Mouse (Mus musculus): ENCODE results near the gene Msl1. TPM values are rescaled to one million over a fixed set of nuclear protein-coding genes. Genes with fewer than 3 reads are reported as not detected.

Gene Msl1
- total RNA-seq, 2 experiments from 2014 or later: 94.2 to 106 TPM

DNA sequence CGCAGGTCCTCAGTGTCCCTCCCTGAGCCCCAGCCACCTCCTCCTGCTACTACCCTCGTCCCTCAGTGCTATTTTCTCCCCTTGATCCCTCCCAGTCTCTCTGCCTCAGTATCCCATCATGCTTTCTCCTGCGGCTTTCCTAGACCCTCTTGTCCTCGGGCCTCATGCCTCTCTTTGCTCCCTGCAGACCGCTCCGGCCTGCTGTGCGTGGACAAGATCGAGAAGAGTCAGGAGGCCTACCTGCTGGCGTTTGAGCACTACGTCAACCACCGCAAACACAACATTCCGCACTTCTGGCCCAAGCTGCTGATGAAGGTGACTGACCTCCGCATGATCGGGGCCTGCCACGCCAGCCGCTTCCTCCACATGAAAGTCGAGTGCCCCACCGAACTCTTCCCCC, 31.2 kb upstream of the Msl1 start:
- no peak for DNase-seq

GRCm38 (mm10) chr11:98764746-98765145, 30.6 kb upstream of the Msl1 start:
- DNase-seq: no peak

DNA sequence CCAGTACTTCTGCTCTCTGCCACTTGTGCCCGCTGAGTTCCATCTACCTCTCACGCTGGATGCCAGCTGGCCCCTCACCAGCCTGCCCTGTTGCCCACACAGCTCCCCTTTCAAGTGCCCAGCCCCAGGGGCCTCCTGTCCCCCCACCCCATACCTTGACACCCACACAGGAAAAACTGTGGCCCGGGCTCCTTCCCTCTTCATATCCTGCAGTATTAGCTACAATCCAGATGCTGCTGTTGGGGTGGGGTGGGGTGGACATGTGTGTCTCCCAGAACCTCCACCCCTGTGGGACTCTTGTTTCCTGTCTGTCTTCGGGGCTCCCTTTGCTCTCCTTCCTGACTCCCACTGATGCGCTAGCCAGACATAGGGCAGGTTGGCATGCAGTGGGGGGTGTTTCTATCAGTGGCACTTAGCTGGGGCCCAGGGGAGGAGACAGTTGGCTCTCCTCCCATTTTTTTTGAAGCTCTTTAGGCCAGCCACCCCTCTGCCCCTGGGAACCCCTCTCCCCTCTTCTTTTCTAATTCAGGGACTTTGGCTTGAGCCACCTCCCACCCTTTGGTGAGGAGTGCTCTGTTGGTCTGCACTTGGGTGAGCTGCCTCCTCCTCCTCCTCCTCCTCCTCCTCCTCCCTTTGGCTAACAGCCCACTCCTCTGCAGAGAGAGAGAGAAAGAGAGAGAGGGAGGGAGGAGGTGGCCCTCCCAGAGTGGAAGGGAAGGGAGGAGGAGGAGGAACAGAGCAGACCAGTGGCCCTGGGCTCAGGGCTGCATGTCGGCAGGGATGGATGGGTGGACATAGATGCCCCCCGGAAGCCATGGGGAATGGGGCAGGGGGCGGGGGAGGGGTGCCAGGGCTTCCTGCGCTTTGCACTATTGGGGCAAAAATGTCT, 29.7 kb upstream of the Msl1 start:
- DNase-seq: no peak

DNA sequence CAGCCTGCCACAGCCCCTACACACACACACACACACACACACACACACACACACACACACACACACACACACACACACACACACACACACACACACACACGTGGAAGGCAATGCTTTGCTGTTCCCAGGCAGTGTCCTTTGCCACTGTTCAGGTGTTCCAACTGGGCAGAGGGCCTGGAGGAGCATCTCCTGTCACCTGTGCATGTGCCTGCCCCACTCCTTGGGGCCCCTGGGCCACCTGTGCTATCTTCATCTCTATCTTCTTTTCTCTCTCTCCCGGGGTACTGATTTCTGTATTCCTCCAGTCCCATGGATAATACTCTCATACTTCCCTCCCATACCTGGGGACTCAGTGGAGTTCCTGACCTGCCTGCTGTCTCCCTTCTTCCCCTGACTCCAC, 29.0 kb upstream of the Msl1 start:
- no peak for DNase-seq

GRCm38 (mm10) chr11:98766816-98767215, 28.5 kb upstream of the Msl1 start:
- peak in 1 of 2 experiments; percentile 22 for DNase-seq

DNA sequence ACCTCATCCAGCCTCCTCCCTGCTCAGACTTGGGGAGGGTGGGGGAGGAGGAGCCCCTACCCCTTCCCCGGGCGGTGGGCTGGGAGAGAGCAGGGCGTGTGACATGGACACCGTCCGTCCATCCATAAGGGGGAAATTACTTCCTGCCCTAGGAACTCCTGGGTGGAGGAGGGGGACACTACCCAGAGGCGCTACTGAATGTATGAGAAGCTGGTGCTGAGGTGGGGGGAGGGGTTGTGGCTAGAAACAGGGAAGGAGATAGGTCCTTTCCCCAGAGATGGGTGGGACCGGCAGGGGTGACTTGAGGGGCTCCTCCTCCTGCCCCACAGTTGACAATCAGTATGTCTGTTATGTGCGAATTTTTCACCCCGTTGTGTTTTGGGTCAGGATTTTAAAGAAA, 28.0 kb upstream of the Msl1 start:
- peak; percentile 62 for DNase-seq

DNA sequence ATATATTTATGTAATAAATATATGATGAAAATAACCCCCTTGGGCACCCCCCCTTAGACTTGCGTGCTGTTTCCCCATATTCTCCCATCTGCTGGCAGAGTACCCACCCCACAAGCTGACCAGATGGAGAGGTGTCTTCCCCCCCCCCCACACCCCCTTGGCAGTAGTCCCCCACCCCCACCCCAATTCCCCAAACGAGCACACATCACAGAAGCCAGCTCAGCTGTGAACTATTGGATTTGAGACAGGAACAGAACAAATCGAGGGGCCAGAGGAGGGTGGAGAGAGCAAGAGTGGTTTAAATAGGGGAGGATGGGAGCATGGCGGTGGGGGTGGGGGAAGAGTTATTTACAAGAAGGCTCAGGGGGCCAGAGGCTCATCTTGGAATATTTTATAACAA, 27.6 kb upstream of the Msl1 start:
- DNase-seq: no peak

GRCm38 (mm10) chr11:98768127-98769006, 26.9 kb upstream of the Msl1 start:
- peak in 1 of 2 experiments; percentile 47 for DNase-seq

- DNase-seq: no peak
Measured at GRCm38 (mm10) chr11:98769007-98769954, 26.0 kb upstream of the Msl1 start.

DNA sequence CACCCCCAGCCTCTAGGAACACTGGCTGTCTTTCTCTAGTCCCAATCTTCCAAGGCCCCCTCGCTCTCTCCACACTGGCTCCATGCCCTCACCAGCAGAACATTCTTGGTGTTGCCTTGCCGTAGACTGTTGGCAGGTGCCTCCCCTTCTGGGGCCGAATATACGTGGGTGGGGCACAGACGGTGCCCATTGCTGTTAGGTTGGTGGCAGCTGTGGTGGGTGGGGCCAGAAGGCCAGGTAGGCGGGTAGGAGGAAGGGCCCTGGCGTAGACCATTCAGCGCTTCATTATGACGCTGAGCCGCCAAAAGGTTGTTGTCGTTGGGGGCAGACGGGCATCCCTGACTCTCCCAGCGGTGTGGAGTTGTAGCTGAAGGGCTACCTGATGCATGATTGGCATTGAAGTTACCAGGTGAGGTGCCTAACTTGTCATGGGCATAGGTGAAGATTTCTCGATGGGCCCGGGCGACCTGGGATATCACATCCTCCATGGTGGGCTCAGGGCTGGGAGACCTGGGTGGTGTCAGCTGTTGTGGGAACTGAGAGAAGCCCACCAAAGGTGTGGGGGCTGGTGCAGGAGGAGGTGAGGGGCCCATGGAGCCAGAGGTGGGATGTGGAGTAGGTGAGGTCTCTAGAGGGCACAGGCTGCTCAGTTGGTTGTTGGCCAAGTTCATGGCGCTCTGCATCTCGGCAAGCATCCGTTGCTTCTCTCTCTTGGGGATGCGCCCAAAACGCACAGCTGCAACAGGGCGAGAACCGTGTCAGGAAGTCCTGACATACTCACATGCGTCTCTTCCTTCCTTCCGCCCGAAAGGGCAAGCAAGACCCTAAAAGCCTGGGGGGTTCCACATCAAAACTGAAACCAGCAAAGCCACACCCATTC, 25.0 kb upstream of the Msl1 start:
- DNase-seq: no peak

DNA sequence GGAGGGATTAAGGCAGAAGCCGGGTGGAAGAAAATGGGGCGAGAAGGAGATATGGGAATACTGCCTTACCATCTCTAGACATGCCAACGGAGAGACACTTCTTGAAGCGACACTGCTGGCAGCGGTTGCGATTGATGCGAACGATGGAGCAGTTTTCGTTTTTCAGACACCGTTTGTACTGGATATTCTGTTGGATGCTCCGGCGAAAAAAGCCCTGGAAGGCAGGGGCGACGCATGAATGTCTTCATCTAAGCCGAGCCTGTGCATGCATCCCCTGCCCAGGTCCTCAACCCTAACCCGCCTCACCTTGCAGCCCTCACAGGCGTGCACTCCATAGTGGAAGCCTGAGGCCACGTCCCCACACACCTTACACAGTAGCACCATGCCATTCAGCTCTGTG, 24.2 kb upstream of the Msl1 start:
- no peak for DNase-seq

GRCm38 (mm10) chr11:98771844-98772525, 23.3 kb upstream of the Msl1 start:
- DNase-seq: peak in 1 of 2 experiments; percentile 49

GRCm38 (mm10) chr11:98772667-98773171, 22.6 kb upstream of the Msl1 start:
- peak; percentile 84 to 88 for DNase-seq

DNA sequence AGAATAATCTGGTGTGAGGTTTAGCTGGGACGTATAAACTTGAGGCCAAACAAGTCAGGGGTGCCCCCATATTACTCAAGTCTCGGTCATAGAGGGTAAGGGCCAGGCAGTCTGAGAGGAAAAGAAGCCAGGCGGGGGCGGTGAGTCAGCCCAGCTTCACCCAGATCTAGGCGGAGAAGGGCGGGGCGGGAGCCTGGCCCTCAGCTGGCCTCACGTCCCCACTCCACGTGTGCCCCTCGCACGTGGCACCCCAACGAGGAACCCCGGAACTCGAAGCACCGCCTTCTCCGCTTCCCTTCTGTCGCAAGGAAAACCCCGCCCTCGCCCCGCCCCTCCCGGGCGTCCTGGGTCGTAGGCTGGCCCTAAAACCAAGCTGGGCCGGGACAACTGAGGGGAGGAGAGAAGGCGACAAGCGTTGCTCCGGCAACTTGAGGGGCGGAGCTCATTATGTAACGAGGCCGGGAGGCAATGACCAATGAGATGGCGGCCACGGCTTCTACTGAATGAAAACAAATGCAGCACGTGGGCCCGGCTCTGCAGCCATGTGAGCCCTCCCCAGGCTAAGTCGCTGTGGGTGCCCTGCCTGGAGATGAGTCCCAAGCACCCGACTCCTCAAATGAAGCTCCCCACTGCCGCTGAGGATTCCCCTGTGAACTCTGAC, 21.6 kb upstream of the Msl1 start:
- DNase-seq: peak; percentile 100

- no peak for DNase-seq
Measured at GRCm38 (mm10) chr11:98774582-98775347, 20.6 kb upstream of the Msl1 start, which contains the start of gene Nr1d1. Gene Nr1d1, minus strand, starts transcription at chr11:98775333.

DNA sequence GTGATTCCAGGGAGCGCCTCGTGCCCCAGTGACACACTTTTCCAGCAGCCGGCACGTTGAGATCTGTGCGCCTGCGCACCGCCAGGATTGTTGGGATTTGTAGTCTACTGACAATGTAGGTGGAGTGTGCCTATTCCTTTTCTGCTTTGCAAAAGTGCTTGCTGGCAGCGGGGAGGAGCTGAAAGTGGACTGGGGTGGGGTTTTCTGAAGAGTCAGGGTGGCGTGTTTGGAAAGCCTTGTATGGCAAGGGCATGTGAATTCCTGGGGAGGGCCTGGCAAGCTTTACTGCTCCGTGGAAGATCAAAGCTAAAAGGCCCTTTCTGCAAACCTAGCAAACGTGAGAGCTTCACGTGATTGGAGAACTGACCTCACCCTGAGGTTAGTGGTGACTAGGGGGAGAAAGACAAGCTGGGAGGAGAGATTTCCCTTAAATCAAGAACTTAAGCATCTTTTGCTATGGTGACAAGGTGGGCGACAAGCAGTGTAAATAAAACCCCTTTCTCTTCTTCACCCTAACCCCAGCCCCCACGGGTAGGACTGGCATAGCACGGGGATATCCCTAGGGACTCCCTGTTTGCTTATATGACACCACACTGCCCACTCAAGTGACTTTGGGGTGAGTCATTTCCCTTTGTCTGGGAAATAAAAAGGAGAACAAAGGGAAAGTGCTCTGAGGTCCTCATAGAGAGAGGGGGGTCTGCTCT, 19.8 kb upstream of the Msl1 start:
- DNase-seq: peak; percentile 99 to 100

GRCm38 (mm10) chr11:98776052-98776764, 19.1 kb upstream of the Msl1 start:
- peak in 1 of 2 experiments; percentile 48 for DNase-seq
